Mouse (Mus musculus): ENCODE results near the gene Gm28576. TPM values are rescaled to one million over a fixed set of nuclear protein-coding genes. Genes with fewer than 3 reads are reported as not detected.
"Not testable (repeated sequence)": the region's sequence is repeated elsewhere in the genome, so short reads cannot be mapped to it uniquely, and the experiment has no call there.

The Gm28576 gene
- 1.4 TPM in 1 of 3 replicates, not detected in the others for total RNA-seq (2017)

DNA sequence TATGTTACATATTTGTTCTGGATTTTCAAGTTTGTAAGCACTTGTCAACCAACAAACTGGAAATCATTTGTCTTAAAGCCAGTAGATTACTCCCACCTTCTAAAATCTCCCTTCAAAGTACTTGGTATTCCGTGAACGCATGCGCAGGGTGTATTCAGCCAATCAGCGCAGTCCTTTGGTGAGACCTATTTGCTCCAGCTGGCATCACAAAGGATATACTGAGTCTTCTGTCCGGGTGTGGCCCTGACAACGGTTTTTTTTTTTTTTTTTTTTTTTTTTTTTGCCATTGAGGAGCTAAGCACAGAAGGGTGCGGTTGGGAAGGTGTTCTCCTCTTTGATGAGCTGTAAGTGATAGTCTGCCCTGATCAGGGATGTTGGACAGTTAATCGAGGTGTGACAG, at the start of gene Gm28576:
TSS of gene Gm28576 (plus strand) at position 301 of the 400 bp plus-strand sequence.
- ATAC-seq (replicated peaks; ENCODE audit: insufficient number of reproducible peaks, low FRiP score, low TSS enrichment, poor library complexity, severe bottlenecking): not testable (repeated sequence)

Other genes starting within 250 kb of the Gm28576 start
- gene Gm20826, start 84.5 kb upstream of the Gm28576 start, total RNA-seq (2017): 0.43 TPM in 1 of 3 replicates, not detected in the others

Measured in monocyte, adult 5-6 weeks (primary cell).